Mouse (Mus musculus) thymus, postnatal 10 days (tissue): ENCODE measurements around the gene Nfe2.

Experiments used
- DNase-seq, 2 experiments: peaks; one replicate each; pipeline ENCODE4 v3.0.0; 2021; ENCODE audit warnings: low spot score in 2 of 2

Gene Nfe2

DNA sequence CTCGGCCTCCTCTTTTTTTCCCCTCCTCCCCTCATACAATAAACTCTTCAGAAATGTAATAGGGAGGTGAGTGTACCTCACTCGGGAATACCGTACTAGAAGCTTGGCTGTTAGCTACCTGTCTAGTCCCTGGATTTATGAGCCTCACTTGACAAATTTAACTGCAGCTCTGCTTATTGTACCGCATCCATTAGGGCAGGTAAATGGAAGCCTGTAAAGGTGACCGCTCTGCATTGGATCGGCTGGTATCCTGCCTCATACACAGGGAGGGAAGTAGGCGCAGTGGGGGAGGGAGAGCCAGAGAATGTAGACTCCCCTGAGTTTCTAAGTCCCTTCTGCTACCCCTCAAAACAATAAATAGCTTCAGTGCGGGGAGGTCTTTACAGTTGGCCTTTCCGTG lies 32.6 kb upstream of the Nfe2 start:
- DNase-seq, result no peak

DNA sequence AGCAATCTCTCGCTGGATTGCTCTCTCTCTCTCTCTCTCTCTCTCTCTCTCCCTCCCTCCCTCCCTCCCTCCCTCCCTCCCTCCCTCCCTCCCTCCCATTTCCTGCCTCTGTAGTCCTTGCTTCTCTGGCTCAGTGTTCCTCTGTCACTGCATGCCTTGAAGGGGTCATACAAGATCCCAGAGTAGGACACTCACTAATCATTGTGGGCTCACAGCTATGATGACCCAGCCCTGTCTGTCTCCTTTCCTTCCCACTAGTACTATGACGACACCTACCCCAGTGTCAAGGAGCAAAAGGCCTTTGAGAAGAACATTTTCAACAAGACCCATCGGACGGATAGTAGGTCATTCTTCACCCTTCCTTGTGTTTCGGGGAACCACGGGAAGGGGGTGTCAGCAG lies 32.2 kb upstream of the Nfe2 start:
- no peak for DNase-seq

DNA sequence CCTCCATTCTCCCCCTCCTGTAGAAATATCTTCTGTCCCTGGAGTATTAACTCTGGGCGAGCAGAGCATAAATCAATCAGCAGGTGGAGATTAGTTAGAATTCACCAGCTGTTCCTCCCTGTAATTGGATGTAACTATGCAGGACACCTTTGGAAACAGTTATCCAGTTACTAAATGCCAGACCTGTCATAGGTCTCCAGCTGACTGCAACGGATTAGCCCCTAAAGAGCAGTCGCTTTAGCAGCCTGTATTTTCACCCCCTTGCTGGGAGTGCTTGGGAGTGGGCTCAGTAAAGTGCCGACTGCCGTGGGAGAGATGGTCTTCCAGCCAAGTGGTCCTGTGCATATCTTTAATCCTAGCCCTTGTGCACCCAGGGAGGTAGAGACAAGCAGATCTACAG lies 31.4 kb upstream of the Nfe2 start:
- no peak for DNase-seq

GRCm38 (mm10) chr15:103285778-103286417 lies 27.7 kb upstream of the Nfe2 start:
- DNase-seq, result no peak

DNA sequence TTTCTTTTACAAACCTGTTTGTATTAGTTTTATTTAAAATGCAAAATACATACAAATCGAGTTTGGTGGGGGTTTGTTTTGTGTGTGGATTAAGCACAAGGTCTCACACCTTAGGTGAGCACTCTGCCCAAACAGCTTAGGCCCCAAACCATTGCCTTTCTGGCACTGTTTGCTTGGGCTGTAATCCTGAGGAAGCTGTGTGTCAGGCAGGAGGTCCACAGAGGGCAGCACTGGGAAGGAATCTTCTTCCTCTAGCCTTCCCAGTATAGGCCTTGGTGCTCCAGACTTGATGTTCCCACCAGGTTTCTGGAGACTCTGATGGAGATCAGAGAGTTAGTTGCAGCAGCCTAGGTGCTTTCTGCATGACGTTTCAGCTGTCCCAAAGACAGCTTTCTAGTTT lies 26.4 kb upstream of the Nfe2 start:
- DNase-seq, result no peak

DNA sequence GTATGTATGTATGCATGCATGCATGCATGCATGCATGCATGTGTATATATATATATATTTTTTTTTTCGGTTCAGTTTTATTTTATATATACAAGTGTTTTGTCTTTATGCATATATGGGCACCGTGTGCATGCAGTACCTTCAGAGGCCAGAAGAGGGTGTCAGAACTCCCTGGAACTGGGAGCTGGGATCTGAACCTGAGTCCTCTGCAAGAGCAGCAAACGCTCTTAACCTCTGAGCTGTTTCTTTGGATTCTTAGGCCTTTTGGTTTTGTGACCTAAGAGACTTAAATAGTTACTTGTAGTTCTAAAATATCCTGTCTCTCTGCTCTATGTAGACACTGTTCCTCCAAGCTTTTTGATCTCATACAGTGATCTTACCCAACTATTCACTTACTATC lies 25.9 kb upstream of the Nfe2 start:
- DNase-seq, result peak in 1 of 2 experiments; percentile 47

DNA sequence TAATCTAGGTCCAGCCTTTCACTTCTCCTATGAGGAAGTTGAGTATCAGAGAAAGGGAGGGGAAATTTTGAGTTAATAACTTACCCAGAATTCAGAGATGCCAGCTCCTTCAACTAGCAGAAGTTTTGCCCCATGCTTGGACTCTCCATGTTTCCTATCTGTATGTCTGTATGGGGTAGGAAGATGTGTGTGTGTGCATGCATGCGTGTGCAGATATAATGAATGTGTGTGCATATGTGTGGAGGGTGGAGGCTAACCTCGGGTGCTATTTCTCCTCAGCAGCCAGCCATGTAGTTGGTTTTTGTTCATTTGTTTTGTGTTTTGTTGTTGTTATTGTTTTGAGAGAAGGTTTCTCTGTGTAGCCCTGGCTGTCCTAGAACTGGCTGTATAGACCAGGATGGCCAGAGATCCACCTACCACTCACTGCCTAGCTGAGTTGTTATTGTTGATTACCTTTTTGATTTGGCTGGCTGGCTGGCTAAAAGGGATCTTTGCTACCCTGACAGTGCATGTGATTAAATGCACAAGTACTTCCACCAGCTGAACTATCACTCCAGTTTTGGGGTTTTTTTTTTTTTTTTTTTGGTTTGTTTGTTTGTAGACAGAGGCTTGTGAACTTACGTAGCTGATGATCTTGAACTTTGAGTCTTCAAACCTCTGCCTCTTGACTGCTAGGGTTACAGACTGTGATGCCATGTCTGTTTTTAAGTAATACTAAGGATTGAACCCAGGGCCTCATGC lies 23.4 kb upstream of the Nfe2 start:
- no peak for DNase-seq

- DNase-seq, result no peak
Measured at GRCm38 (mm10) chr15:103280817-103281464, 22.7 kb upstream of the Nfe2 start.

DNA sequence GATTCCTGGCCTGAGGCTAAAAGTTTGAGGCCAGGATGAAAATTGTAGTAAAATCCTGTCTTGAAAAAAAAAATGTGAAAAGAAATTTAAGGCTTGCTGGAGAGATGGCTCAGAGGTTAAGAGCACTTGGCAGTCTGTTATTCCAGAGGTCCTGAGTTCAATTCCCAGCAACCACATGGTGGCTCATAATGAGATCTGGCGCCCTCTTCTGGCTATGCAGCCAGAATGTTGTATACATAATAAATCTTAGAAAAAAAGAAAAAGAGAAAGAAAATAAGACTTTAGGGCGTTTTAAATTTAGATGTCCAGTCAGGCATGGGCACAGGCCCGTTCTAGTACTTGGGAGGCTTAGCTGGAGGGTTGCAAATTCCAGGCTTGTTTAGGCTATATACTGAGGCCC lies 21.5 kb upstream of the Nfe2 start:
- DNase-seq, result peak in 1 of 2 experiments; percentile 44

DNA sequence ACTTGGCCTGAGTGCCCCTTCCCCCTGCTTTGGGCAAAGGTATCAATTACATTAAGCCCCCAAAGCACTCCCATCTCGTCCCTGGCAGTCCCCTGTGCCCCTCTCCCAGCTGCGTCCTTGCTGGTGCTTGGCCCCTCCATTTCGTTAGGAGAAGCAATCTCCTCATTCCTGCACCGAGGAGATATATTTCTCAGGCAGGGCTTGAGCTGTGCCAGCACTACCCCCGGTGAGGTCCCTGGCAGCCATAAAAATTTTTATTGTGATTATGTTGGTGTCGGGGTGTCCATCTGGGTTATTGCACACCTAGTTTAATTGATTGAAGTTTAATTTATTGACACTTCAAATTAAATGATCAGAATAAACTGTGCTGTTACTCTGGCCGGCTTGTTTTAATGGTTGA lies 19.7 kb upstream of the Nfe2 start:
- DNase-seq, result no peak

DNA sequence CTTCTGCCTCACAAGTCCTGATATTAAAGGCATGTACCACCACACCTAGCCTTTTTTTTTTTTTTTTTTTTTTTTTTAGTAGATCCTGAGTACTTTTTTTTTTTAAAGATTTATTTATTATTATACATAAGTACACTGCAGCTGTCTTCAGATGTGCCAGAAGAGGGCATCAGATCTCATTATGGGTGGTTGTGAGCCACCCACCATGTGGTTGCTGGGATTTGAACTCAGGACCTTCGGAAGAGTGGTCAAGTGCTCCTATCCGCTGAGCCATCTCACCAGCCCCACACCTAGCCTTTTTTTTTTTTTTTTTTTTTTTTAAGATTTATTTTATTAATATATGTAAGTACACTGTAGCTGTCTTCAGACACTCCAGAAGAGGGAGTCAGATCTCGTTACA lies 17.7 kb upstream of the Nfe2 start:
- peak in 1 of 2 experiments; percentile 25 for DNase-seq

GRCm38 (mm10) chr15:103272419-103273279 lies 14.4 kb upstream of the Nfe2 start, which contains the start of gene Copz1:
Copz1 (plus strand) TSS chr15:103272714.
- DNase-seq, result peak; percentile 89 to 95

DNA sequence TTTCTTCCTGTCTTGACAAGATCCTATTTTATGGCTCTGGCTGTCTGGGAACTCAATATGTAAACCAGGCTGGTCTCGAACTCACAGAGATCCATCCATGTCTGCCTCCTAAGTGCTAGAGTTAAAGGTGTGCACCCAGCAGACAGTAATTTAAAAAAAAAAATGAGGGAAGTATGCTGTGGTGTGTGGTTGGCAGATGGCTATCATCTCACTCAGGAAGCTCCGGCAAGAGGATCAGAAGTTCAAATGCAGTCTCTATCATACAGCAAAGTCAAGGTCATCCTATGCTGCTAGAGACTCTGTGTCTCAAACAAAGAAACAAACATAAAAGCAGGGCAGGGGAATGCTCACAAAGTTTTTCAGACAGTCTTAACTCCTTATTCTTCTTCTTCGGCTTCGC lies 10.7 kb upstream of the Nfe2 start:
- no peak for DNase-seq

- DNase-seq, result no peak
Measured at GRCm38 (mm10) chr15:103264794-103265193, 6.6 kb upstream of the Nfe2 start.

GRCm38 (mm10) chr15:103259989-103260388 lies 1.8 kb upstream of the Nfe2 start:
- no peak for DNase-seq

GRCm38 (mm10) chr15:103259162-103259561 lies 959 bp upstream of the Nfe2 start:
- no peak for DNase-seq

GRCm38 (mm10) chr15:103256210-103256986 lies 1.8 kb downstream of the Nfe2 start:
- no peak for DNase-seq

GRCm38 (mm10) chr15:103255169-103255568 lies 3.0 kb downstream of the Nfe2 start:
- DNase-seq, result peak in 1 of 2 experiments; percentile 35

DNA sequence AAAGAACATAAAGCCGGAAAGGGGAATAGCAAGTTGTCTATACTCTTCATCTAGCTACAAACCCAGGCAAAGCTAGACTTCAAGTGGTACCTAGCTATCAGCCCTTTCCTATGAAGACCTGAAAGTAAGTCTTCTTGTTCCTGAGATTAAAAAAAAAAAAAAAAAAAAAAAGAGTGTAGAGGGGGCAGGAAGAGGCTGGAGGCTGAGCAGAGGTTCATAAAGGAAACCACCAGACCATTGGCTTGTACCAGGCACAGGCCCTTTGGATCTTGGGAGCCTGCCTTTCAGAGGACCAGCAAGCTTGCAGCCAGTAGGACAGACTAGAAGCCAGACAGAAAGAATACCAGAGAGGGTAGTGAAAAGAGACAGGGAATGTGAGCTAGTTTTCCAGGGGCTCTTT lies 4.9 kb downstream of the Nfe2 start:
- DNase-seq, result no peak

- DNase-seq, result no peak
Measured at GRCm38 (mm10) chr15:103252660-103253059, 5.5 kb downstream of the Nfe2 start.

DNA sequence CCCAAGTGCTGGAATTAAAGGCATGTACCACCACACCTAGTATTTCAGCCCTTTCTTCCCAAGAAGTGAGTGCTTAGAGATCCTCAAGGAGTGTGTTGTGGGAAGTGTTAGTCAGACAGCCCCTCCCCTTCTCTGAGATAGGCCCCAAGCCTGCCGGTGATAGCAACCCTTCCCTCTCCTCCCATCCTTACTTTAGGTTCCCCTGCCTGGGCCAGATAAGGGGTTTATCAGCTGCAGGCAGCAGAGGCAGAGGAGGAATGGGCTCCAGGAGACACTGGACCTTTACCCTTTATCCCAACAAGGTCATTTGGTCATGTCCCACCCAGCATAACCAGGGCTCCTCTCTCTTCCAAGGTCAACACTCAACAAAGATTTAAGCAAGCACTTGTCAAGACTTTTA lies 6.6 kb downstream of the Nfe2 start:
- no peak for DNase-seq
